Mouse (Mus musculus) forebrain, embryonic 13.5 days (tissue): ENCODE data around the gene Patl2. TPM values are rescaled to one million over a fixed set of nuclear protein-coding genes. Genes with fewer than 3 reads are reported as not detected.

Experiments
- ATAC-seq: fragments of 200-750 bp; cut with Nextera tagmentation; 2 replicates; pipeline ENCODE4 v1.8.0; 2017
- H3K27ac ChIP-seq: fragments of 300-500 bp; sonication (generic); 2 replicates; pipeline ENCODE4 v1.5.1; 2015; ENCODE audit warnings: inconsistent platforms, mild to moderate bottlenecking, moderate library complexity
- H3K27me3 ChIP-seq: fragments of 300-500 bp; sonication (generic); 2 replicates; pipeline ENCODE4 v1.6.1; 2015; ENCODE audit warnings: mild to moderate bottlenecking, inconsistent platforms
- H3K36me3 ChIP-seq: fragments of 300-500 bp; sonication (generic); 2 replicates; pipeline ENCODE4 v1.6.1; 2015; ENCODE audit warnings: mild to moderate bottlenecking, inconsistent platforms; ENCODE audit not compliant: poor library complexity, severe bottlenecking
- H3K4me1 ChIP-seq: fragments of 300-500 bp; sonication (generic); 2 replicates; pipeline ENCODE4 v1.6.1; 2015; ENCODE audit warnings: inconsistent platforms
- H3K4me2 ChIP-seq: fragments of 300-500 bp; sonication (generic); 2 replicates; pipeline ENCODE4 v1.6.1; 2015; ENCODE audit warnings: inconsistent platforms, mild to moderate bottlenecking, moderate library complexity
- H3K4me3 ChIP-seq: fragments of 300-500 bp; sonication (generic); 2 replicates; pipeline ENCODE4 v1.5.1; 2015; ENCODE audit warnings: mild to moderate bottlenecking, inconsistent platforms
- H3K9ac ChIP-seq: fragments of 300-500 bp; sonication (generic); 2 replicates; pipeline ENCODE4 v1.6.1; 2015; ENCODE audit warnings: mild to moderate bottlenecking, inconsistent platforms
- H3K9me3 ChIP-seq: fragments of 300-500 bp; sonication (generic); replicated peaks from 2 replicates; pipeline ENCODE4 v1.6.1; 2016; ENCODE audit warnings: inconsistent platforms
- WGBS: fragments of 180-500 bp; shearing (Covaris S2); methylation state at CpG from one replicate; pipeline ENCODE4 v1.1.7; 2015; 5-methylcytosine and 5-hydroxymethylcytosine counted together
- polyA plus RNA-seq: library from polyadenylated mRNA; unstranded; fragments of >200 nt; fragmentation: Nextera tagmentation; extraction: Ambion mirVana; gene quantifications from 2 replicates; pipeline ENCODE4 v1.2.1, GENCODE M21; 2015

The Patl2 gene
- polyA plus RNA-seq, 1 experiment from 2014 or later = not detected

- H3K27ac ChIP-seq = no peak overlapping the region
- 97% methylated on average over 1 of the region's 1 CpGs for WGBS
Observed at GRCm38 (mm10) chr2:122151221-122151620, 34.8 kb downstream of the Patl2 start.

GRCm38 (mm10) chr2:122149716-122150115 lies 36.3 kb downstream of the Patl2 start:
- WGBS = 90% methylated on average over 3 of the region's 3 CpGs
- H3K4me1 ChIP-seq = peaks cover 10% of the 10 kb centered on the region
- ATAC-seq = no peak
- H3K9ac ChIP-seq = no peak overlapping the region
- no peaks in the 10 kb centered on the region for H3K27me3 ChIP-seq
- H3K4me3 ChIP-seq = no peak overlapping the region
- no peak overlapping the region for H3K27ac ChIP-seq
- no peak overlapping the region for H3K4me2 ChIP-seq
- H3K9me3 ChIP-seq = no peaks in the 10 kb centered on the region
- H3K36me3 ChIP-seq = no peaks in the 10 kb centered on the region; the same call in 1 of the 2 replicates

More at GRCm38 (mm10) chr2:122151221-122151620, 34.8 kb downstream of the Patl2 start:
- Histone ChIP-seq H3K36me3 (no peaks in the 10 kb centered on the region; the same call in 1 of the 2 replicates), H3K9me3 (no peaks in the 10 kb centered on the region), H3K4me2 (no peak overlapping the region), H3K27me3 (no peaks in the 10 kb centered on the region), H3K4me1 (peaks cover 10% of the 10 kb centered on the region), H3K4me3 (no peak overlapping the region), H3K9ac (no peak overlapping the region)
- ATAC-seq = no peak

- H3K27ac ChIP-seq = no peak overlapping the region
- no peak overlapping the region for H3K4me2 ChIP-seq
- no peaks in the 10 kb centered on the region for H3K27me3 ChIP-seq
- H3K9me3 ChIP-seq = no peaks in the 10 kb centered on the region
- peaks cover 10% of the 10 kb centered on the region for H3K4me1 ChIP-seq
- H3K4me3 ChIP-seq = no peak overlapping the region
- ATAC-seq = no peak
- H3K36me3 ChIP-seq = no peaks in the 10 kb centered on the region; the same call in 1 of the 2 replicates
- H3K9ac ChIP-seq = no peak overlapping the region
- WGBS = 94% methylated on average over 6 of the region's 6 CpGs
Observed at GRCm38 (mm10) chr2:122149316-122149715, 36.7 kb downstream of the Patl2 start.

- WGBS = 37% methylated on average over 18 of the region's 18 CpGs
- no peak overlapping the region for H3K27ac ChIP-seq
- peaks cover 10% of the 10 kb centered on the region for H3K4me1 ChIP-seq
- H3K4me3 ChIP-seq = peak overlapping the region; percentile 64
- no peaks in the 10 kb centered on the region for H3K9me3 ChIP-seq
- peak overlapping the region; percentile 83 for H3K4me2 ChIP-seq
- H3K27me3 ChIP-seq = no peaks in the 10 kb centered on the region
- peak overlapping the region; percentile 75 for H3K9ac ChIP-seq
- no peaks in the 10 kb centered on the region; the same call in 1 of the 2 replicates for H3K36me3 ChIP-seq
- peak; percentile 7; the same call in 1 of the 2 replicates for ATAC-seq
Observed at GRCm38 (mm10) chr2:122148242-122148917, 37.6 kb downstream of the Patl2 start.

GRCm38 (mm10) chr2:122147508-122148241 lies 38.3 kb downstream of the Patl2 start, which contains the start of gene B2m:
B2m (plus strand) TSS chr2:122147686.
- Histone ChIP-seq H3K36me3 (no peaks in the 10 kb centered on the region; the same call in 1 of the 2 replicates), H3K4me1 (peaks cover 10% of the 10 kb centered on the region), H3K9ac (peak within 1 kb of the TSS; percentile 75), H3K4me2 (peak within 1 kb of the TSS; percentile 83), H3K9me3 (no peaks in the 10 kb centered on the region), H3K27ac (no peak within 1 kb of the TSS), H3K27me3 (no peaks in the 10 kb centered on the region), H3K4me3 (peak within 1 kb of the TSS; percentile 64)
- ATAC-seq = peak; percentile 99
- WGBS = under 1% methylated on average over 40 of the region's 40 CpGs

- ATAC-seq = no peak
- peak overlapping the region; percentile 83; the same call in 1 of the 2 replicates for H3K4me2 ChIP-seq
- no peak overlapping the region for H3K27ac ChIP-seq
- H3K9me3 ChIP-seq = no peaks in the 10 kb centered on the region
- no peak overlapping the region for H3K4me3 ChIP-seq
- H3K9ac ChIP-seq = no peak overlapping the region
- H3K36me3 ChIP-seq = no peaks in the 10 kb centered on the region
- no peaks in the 10 kb centered on the region for H3K27me3 ChIP-seq
- 74% methylated on average over 6 of the region's 6 CpGs for WGBS
- peaks cover 10% of the 10 kb centered on the region for H3K4me1 ChIP-seq
Observed at GRCm38 (mm10) chr2:122146687-122147086, 39.3 kb downstream of the Patl2 start.

GRCm38 (mm10) chr2:122145756-122146155 lies 40.2 kb downstream of the Patl2 start:
- H3K36me3 ChIP-seq = no peaks in the 10 kb centered on the region
- ATAC-seq = no peak
- no peak overlapping the region for H3K27ac ChIP-seq
- H3K4me1 ChIP-seq = peaks cover 10% of the 10 kb centered on the region
- H3K4me2 ChIP-seq = no peak overlapping the region
- H3K4me3 ChIP-seq = no peak overlapping the region
- H3K27me3 ChIP-seq = no peaks in the 10 kb centered on the region
- WGBS = 71% methylated on average over 4 of the region's 4 CpGs
- H3K9me3 ChIP-seq = no peaks in the 10 kb centered on the region
- H3K9ac ChIP-seq = no peak overlapping the region

GRCm38 (mm10) chr2:122143111-122143510 lies 42.9 kb downstream of the Patl2 start:
- H3K27me3 ChIP-seq = no peaks in the 10 kb centered on the region
- 92% methylated on average over 3 of the region's 3 CpGs for WGBS
- no peak overlapping the region for H3K4me2 ChIP-seq
- H3K9me3 ChIP-seq = no peaks in the 10 kb centered on the region
- H3K4me3 ChIP-seq = no peak overlapping the region
- ATAC-seq = no peak
- H3K4me1 ChIP-seq = peaks cover 4% of the 10 kb centered on the region; the same call in 1 of the 2 replicates
- no peak overlapping the region for H3K27ac ChIP-seq
- no peak overlapping the region for H3K9ac ChIP-seq
- no peaks in the 10 kb centered on the region for H3K36me3 ChIP-seq

GRCm38 (mm10) chr2:122141332-122141967 lies 44.5 kb downstream of the Patl2 start:
- Histone ChIP-seq H3K9ac (no peak overlapping the region), H3K4me3 (no peak overlapping the region), H3K9me3 (no peaks in the 10 kb centered on the region), H3K27me3 (no peaks in the 10 kb centered on the region), H3K4me1 (no peaks in the 10 kb centered on the region), H3K4me2 (no peak overlapping the region), H3K36me3 (no peaks in the 10 kb centered on the region), H3K27ac (no peak overlapping the region)
- no peak for ATAC-seq
- WGBS = 80% methylated on average over 5 of the region's 5 CpGs

- H3K27ac ChIP-seq = no peak overlapping the region
- H3K9me3 ChIP-seq = no peaks in the 10 kb centered on the region
- no peaks in the 10 kb centered on the region for H3K36me3 ChIP-seq
- 84% methylated on average over 2 of the region's 2 CpGs for WGBS
- no peak overlapping the region for H3K4me2 ChIP-seq
- no peak overlapping the region for H3K4me3 ChIP-seq
- ATAC-seq = no peak
- H3K27me3 ChIP-seq = no peaks in the 10 kb centered on the region
- no peak overlapping the region for H3K9ac ChIP-seq
- H3K4me1 ChIP-seq = no peaks in the 10 kb centered on the region
Observed at GRCm38 (mm10) chr2:122140815-122141214, 45.2 kb downstream of the Patl2 start.

- WGBS = 75% methylated on average over 5 of the region's 5 CpGs
Observed at GRCm38 (mm10) chr2:122137839-122138465, 48.0 kb downstream of the Patl2 start.

More at GRCm38 (mm10) chr2:122137839-122138465, 48.0 kb downstream of the Patl2 start:
- H3K4me2 ChIP-seq = no peak overlapping the region
- H3K36me3 ChIP-seq = no peaks in the 10 kb centered on the region
- no peaks in the 10 kb centered on the region for H3K27me3 ChIP-seq
- H3K4me3 ChIP-seq = no peak overlapping the region
- ATAC-seq = no peak
- H3K9ac ChIP-seq = no peak overlapping the region
- H3K9me3 ChIP-seq = no peaks in the 10 kb centered on the region
- no peak overlapping the region for H3K27ac ChIP-seq
- no peaks in the 10 kb centered on the region for H3K4me1 ChIP-seq
